In the genomic region with DNA sequence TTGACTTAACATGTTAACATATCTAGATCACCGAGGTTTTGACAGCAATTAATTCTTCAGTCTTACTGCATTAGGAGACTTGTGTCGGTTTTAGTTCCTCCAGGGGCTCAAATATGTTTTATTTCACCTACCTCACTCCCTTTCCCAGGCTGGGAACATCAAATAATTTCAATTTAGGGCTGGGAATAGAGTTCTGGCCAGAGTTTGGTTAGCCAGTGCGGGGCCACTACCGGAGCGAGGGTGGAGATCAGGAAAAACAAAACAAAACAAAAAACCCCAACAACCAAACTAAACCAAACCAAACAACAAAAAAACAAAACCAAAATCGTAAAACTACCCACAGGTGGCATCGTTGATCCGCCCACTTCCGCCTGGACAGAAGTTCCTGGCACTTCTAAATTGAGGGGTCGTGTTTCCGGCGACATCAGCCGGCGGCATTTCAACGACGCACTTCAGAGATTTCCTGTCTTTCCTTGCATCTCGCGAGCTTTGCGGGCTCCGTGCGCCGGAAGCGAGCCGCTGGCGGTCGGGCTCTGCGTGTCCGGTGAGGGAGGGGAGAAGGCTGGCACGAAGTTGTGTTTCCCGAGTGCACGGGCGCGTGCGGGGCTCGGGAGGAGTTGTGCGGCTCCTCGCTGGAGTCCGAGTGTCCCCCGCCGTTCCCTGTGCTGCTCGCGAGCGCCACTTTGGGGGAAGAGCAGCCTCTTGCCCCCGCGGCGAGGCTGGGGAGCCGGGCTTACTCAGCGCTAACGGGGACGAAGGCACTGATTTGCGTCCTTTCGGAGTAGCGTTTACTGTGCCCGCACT, we compare ENCODE assay signal across 8 mouse cellular contexts. TPM values are rescaled to one million over a fixed set of nuclear protein-coding genes. Genes with fewer than 3 reads are reported as not detected.
A peak's percentile ranks its signal among the peaks of the same experiment; 100 is the strongest.
DNase-seq lines count a peak whose midpoint lies in the region; ATAC-seq and TF ChIP-seq lines count a peak whose summit lies in the region.

Gene Ssbp1, plus strand, starts transcription at position 437 of the 804 bp plus-strand sequence.

- peak; percentile 53 for TF ChIP-seq CTCF in lung, postnatal 0 days (IDR thresholded peaks at IDR 0.05)

- peak within 1 kb of the TSS; percentile 80 for H3K4me3 ChIP-seq in hindbrain, embryonic 10.5 days
- peak within 1 kb of the TSS; percentile 66 for H3K4me3 ChIP-seq in lung, postnatal 0 days (ENCODE audit: low read depth, low read length)

- no peaks in the 10 kb centered on the region for H3K27me3 ChIP-seq in hindbrain, embryonic 10.5 days (ENCODE audit: insufficient read depth, poor library complexity, severe bottlenecking)
- no peaks in the 10 kb centered on the region for H3K27me3 ChIP-seq in lung, postnatal 0 days (replicated peaks; ENCODE audit: insufficient read depth, low read length)

- TF ChIP-seq EP300 in lung, postnatal 0 days (IDR thresholded peaks at IDR 0.05), result peak; percentile 82

- under 1% methylated on average over 54 of the region's 54 CpGs for WGBS in hindbrain, embryonic 10.5 days
- 1% methylated on average over 54 of the region's 54 CpGs for WGBS in lung, postnatal 0 days

- peak; percentile 95 for DNase-seq in MN1 (ENCODE audit: low spot score)
- peak; percentile 92 for DNase-seq in cerebellum, adult 9-10 months
- DNase-seq in hindbrain, embryonic 10.5 days (ENCODE audit: low spot score), result peak; percentile 94
- DNase-seq in layer of hippocampus, adult 9-11 months, result peak; percentile 92
- DNase-seq in lung, postnatal 0 days (ENCODE audit: low spot score), result peak; percentile 98
- peak; percentile 85 for DNase-seq in ovary, postnatal 14 days (ENCODE audit: low spot score)
- DNase-seq in thymus, postnatal 14 days, result peak; percentile 93

- H3K36me3 ChIP-seq in hindbrain, embryonic 10.5 days, result peaks cover 32% of the 10 kb centered on the region
- peaks cover 19% of the 10 kb centered on the region; the same call in 1 of the 2 replicates for H3K36me3 ChIP-seq in lung, postnatal 0 days (ENCODE audit: insufficient read depth, low read length)

- peak; percentile 99 for ATAC-seq in frontal cortex, adult (ENCODE audit: low TSS enrichment)
- peak; percentile 99 for ATAC-seq in lung, postnatal 0 days

- H3K9ac ChIP-seq in lung, postnatal 0 days (replicated peaks; ENCODE audit: low read depth), result peak within 1 kb of the TSS; percentile 76

- H3K4me2 ChIP-seq in lung, postnatal 0 days (replicated peaks; ENCODE audit: low read depth, low read length), result peak within 1 kb of the TSS; percentile 52

- peaks cover 6% of the 10 kb centered on the region for H3K4me1 ChIP-seq in hindbrain, embryonic 10.5 days (replicated peaks)
- H3K4me1 ChIP-seq in lung, postnatal 0 days (ENCODE audit: insufficient read depth, low read depth, low read length), result peaks cover 3% of the 10 kb centered on the region; the same call in 1 of the 2 replicates

- peak within 1 kb of the TSS; percentile 98 for H3K27ac ChIP-seq in hindbrain, embryonic 10.5 days
- peak within 1 kb of the TSS; percentile 95 for H3K27ac ChIP-seq in lung, postnatal 0 days (ENCODE audit: low read length)

- H3K9me3 ChIP-seq in hindbrain, embryonic 10.5 days, result no peaks in the 10 kb centered on the region
- no peaks in the 10 kb centered on the region for H3K9me3 ChIP-seq in lung, postnatal 0 days (ENCODE audit: low read length)

RNA-seq across cellular contexts. Expression of gene Ssbp1, which starts in this region (rescaled TPM):
- 175 and 200 TPM in 2 replicates for polyA plus RNA-seq in hindbrain, embryonic 10.5 days (2016; fragmentation: Nextera tagmentation; extraction: Ambion mirVana)
- polyA plus RNA-seq in lung, postnatal 0 days (2015; fragmentation: Nextera tagmentation; extraction: Ambion mirVana), result 100 and 105 TPM in 2 replicates

Comparison
In these comparisons a context has a peak if more than half of its experiments do, and no peak if none do; other contexts are left out.
1. Peak in every context shown above with its lines: DNase-seq, ATAC-seq, H3K4me3 ChIP-seq and H3K27ac ChIP-seq.